Mouse (Mus musculus): ENCODE data around the gene Zbtb7a.

- TF ChIP-seq CTCF (IDR thresholded peaks at IDR 0.05; ENCODE audit: low read depth, low read length), result no peak
- no peak for TF ChIP-seq GATA1 (IDR thresholded peaks at IDR 0.05; ENCODE audit: borderline replicate concordance, low read length)
- TF ChIP-seq GATA2 (IDR thresholded peaks at IDR 0.05; ENCODE audit: borderline replicate concordance, low read depth, low read length), result no peak
- TF ChIP-seq POLR2AphosphoS5 (IDR thresholded peaks at IDR 0.05; ENCODE audit: insufficient replicate concordance, low read depth, low read length), result no peak
- TF ChIP-seq TAL1 (conservative IDR thresholded peaks at IDR 0.05; ENCODE audit: low read depth, low read length), result no peak
Measured at GRCm38 (mm10) chr10:81138131-81138782, 3.2 kb downstream of the Zbtb7a start.

Measured in G1E (cell line).